Mouse (Mus musculus) fibroblast of lung, adult 2 months (primary cell): Measurements from ENCODE around the gene Mrtfa.
"Not testable (repeated sequence)": the region's sequence is repeated elsewhere in the genome, so short reads cannot be mapped to it uniquely, and the experiment has no call there.

Source experiments
- DNase-seq: peaks from one replicate; pipeline ENCODE4 v3.0.0-alpha.2; 2011; ENCODE audit warnings: low read depth

The Mrtfa gene

DNA sequence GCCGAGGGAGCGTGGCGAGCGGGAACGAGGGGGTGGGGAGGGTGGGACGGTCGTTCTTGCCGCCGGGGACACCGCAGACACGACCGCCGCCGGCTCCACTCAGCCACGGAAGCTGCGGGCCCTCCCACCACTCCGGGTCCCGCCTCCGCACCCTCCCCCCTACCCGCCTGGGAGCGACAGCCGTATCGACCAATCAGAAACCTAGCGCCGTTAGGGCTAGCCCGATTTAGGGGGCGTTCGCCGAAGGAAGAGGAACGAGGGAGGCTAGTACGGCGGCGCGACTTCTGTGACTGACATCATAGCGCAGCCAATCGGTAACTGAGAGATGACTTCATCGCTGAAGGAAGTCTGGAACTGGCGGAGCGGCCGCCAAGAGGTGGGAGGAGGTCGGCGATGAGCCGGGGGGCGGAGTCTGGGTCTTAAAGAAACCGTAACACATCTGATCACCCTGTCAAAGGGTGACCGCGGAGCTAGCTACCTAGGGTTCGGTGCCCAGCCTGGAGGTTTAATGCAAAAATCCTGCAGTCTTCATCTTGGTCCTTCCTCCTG is at the start of gene Mrtfa:
Mrtfa (minus strand) TSS at position 128 of the 549 bp plus-strand sequence.
- DNase-seq = peak; percentile 100

DNA sequence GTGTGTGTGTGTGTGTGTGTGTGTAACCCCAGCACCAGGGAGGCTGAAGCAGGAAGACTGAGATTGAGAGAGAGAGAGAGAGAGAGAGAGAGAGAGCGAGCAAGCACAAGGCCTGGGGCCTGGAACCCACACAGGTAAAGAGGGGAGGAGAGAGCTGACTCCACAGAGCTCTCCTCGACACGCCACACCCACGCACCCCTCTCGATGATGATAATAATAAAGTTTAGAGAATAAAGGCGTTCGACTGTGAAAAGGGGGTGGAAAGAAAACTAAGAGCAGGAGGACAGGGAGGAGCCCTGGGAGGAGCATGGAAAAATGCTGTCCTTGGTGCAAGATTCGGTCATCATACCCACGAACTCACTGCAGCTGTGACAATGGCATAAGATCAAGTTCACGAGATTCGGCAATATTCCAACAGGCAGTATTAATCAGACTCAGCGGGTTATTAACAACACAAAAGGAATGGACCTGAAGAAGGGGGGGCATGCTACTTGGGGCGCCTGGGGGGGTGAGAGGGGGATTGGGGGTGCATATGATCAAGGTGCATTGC is 49.3 kb upstream of the Mrtfa start:
- no peak for DNase-seq

DNA sequence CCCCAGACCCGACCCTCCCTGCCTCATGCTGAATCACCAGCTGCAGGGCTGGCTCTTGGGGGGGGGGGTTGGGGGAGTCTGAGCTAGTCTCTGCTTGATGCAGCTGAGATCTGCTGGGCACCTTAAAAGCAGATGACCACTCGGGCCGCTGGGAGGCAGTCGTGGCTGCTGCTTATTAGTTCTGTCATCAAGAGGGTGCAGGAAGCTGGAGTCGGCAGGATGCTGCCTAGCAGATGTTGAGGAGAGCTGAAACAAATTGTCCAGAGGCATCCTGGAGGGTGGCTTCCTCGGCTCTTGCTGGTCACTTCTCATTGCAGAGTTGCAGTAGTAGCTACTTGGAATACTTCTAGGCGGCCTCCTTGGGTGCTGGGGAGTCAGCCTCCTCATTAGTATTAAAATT is 48.7 kb upstream of the Mrtfa start:
- no peak for DNase-seq

DNA sequence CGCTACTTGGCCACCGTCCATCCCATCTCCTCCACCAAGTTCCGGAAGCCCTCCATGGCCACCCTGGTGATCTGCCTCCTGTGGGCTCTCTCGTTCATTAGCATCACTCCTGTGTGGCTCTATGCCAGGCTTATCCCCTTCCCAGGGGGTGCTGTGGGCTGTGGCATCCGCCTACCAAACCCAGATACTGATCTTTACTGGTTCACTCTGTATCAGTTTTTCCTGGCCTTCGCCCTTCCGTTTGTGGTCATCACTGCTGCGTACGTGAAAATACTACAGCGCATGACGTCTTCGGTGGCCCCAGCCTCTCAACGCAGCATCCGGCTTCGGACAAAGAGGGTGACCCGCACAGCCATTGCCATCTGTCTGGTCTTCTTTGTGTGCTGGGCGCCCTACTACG is 46.9 kb upstream of the Mrtfa start:
- no peak for DNase-seq

DNA sequence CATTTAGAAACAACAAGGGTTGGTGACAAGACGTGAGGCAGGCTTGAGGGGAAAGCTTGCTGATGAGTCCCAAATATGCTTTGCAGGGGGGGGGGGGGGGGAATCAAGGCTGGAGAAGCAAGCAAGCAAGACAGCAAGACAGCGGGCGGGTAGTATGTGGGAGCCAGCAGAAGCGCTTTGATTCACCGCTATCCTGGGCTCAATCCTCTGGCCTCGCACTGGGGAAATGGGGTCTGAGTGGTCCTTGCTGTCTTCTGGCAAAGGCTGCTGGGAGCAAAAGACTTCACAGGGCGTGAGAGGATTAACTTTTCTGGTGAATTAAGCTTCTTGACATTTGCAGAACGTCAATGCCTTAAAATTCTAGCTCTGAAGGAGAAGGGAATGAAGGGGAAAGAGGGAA is 45.5 kb upstream of the Mrtfa start:
- no peak for DNase-seq

DNA sequence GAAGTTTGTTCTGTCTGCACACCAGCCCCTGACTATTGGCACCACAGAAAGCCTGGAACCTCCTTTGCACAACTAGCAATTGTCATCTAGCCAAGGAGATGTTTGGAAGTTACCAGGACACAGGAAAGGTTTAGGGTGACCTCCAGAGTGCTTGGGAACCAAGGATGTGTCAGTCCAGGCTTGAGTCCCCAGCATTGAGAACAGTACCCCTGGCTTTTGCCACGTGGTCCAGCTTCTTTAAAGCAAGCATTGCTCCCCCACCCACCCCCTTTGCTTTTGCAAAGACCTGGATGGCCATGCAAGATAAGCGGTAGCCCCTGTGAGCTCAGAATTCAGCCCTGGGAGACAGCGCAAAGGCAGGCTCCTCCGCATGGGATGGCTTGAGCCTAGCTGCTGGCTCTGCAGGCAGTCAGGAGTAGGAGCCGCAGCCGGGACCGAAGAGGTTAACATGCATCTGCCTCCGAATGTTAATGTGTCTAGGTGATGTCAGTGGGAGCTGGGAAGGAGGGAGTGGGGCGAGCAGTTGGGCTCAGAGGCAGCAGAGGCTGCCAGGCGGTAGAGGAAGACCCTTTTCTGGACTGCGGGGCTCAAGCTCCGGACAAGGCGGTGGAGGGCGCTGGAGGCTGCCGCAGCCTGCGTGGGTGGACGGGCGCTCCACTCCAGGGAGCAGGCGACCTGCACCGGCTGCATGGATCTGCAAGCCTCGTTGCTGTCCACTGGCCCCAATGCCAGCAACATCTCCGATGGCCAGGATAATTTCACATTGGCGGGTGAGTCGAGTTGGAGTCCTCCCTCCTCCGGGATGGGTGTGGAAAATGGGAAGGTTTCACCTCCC is 44.7 kb upstream of the Mrtfa start, which contains the start of gene Mchr1:
Mchr1 (plus strand) TSS at position 414 of the 835 bp plus-strand sequence.
- DNase-seq = no peak

DNA sequence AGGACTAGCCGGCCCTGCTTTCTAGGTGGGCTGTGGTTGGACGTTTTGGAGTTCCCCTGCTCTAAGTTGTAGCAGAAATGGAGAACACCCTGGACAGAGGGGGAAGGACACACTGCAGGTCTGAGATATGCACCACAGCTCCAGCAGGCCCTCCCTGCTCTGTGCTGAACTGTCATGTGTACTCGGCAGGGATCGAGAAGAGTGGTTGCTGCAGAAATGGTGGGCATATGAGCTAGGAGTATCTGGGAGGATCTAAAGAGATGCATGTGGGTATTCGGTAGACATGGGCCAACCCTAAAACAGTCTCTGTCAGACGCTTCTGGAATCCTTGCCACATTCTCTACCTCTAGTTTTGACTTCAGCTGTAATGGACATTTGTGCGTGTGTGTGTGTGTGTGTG is 40.8 kb upstream of the Mrtfa start:
- no peak for DNase-seq

DNA sequence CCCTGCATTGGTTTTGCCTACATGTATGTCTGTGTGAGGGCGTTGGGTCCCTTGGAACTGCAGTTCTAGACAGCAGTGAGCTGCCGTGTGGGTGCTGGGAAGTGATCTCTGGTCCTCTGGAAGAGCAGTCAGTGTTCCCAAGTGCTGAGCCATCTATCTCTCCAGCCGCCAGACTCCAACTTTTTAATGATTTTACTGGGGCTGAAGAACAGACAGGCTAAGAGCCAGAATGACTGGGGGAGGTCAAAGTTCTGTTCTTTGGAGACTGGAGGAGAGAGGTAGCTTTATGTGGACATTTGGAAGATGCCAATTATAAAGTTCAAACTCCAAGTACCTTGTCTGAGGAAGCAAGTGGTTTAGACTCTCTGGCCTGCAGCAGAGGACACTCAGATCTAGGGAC is 39.2 kb upstream of the Mrtfa start:
- DNase-seq = no peak

DNA sequence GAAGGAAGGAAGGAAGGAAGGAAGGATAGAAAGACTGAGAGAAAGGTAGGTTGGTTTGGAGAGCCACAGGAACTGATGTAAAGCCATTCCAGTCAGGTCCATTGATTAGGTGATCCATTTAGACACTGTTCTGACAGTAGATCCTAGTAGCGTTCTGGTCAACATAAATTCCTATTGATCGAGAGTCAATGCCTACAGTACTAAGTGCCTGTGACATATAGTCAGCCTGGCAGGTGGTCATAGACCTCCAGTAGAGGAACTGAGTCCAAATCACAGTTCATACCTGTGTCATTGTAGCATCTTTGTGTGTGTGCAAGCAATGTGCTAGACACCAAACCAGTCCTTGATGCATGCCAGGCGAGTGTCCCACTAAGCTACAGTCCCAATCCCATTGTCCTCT is 37.7 kb upstream of the Mrtfa start:
- no peak for DNase-seq

DNA sequence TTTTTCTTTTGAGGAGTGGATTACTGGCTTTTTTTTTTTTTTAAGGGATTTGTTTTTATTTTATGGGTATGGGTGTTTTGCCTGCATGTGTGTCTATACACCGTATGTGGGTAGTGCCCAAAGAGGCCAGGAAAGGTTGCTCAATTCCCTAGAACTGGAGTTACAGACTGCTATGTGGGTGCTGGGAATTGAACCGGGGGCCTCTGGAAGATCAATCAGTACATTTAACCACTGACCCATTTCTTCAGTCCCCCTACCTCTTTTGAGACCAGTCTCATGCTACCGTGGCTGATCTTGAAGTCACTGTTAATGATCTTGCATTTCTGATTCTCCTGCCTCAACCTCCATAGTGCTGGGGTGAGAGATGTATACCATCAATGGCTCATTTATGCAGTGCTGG is 36.7 kb upstream of the Mrtfa start:
- DNase-seq = no peak

DNA sequence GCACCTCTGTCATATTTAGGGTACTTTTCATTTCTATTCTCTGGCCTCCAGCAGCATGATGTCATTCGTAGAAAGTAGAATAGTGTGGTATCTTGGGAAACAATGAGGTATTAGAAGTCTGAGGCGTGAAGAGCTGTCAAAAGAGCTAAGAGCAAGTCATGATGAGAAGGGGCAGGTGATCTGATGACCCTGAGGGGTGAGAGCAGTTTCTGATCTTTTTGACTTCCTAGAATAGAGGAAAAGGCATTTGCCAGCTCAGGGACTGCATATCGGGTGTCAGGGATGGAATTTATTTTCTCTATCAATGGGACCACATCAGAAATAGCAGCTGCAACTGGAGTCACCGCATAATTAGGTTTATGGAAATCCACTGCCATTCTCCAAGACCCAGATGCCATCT is 36.2 kb upstream of the Mrtfa start:
- DNase-seq = no peak

DNA sequence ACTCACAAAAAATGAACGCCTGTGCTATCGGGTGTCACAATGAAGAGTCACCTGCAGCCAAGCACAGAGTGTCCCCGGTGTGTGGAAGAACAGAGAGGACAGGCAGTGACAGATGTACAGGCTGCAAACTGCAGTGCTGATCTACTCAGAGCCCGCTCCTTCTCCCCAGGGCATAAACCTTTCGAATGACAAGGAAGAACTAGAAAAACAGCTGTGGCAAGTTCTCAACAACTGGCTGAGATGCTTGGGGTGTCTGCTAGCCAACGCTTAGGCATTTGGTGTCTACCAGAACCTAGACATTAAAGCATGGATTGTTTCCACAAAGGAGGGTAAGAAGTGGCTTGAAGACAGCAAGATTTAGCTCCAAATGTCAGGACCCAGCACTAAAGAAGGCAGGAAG is 35.2 kb upstream of the Mrtfa start:
- no peak for DNase-seq

DNA sequence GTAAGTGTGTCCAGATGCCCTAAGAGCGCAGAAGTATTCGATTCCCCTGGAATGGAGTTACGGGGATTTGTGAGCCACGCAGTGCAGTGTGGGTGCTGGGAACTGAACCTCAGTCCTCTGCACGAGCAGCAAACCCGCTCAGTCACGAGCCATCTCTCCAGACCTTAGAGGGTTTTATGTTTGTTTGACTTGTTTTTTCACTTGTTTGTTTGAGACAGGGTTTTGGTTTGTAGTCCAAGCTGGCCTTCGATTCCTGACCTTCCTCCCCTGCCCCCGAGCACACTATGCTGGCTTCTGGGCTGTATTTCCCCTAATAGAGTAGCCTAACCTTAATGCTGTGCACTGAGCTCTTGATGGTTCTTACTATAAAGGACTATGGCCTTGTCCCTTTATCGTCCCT is 34.5 kb upstream of the Mrtfa start:
- no peak for DNase-seq

DNA sequence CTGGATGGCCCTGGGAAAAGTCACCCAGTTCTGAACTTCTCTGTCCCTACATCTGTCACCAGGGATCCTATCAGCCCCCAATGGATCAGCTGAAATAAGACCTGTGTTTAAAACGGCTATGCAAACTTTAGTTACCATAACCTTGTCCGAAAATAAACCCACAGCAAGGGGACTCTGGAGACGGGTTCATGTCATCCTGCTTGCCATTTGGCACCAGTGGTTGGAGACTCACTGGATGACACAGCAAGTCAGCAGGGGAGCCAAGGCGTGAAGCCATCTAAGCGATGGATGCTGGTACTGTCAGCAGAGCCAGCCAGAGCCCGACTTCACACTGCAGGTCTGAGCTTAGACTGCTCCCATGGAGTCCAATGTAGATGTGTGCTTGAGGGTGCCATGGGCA is 30.9 kb upstream of the Mrtfa start:
- no peak for DNase-seq

DNA sequence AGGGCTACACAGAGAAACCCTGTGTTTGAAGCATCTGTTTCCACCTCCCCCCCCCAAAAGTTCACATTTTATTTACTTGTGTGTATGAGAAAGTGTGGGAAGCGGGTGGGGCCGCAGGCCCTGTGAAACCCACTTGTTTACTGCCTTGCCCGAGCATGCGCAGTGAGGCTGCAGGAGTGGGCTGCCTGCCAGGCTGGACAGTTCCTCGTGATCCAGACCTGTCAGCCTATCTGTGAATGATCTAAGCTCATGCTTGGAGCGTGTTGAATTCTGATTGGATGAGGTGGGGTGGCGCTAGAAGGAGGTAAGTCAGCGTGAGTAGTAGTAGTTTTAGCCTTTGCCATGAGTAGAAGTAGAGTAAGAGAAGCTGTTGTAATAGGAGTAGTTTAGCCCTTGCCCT is 29.5 kb upstream of the Mrtfa start:
- DNase-seq = not testable (repeated sequence)

DNA sequence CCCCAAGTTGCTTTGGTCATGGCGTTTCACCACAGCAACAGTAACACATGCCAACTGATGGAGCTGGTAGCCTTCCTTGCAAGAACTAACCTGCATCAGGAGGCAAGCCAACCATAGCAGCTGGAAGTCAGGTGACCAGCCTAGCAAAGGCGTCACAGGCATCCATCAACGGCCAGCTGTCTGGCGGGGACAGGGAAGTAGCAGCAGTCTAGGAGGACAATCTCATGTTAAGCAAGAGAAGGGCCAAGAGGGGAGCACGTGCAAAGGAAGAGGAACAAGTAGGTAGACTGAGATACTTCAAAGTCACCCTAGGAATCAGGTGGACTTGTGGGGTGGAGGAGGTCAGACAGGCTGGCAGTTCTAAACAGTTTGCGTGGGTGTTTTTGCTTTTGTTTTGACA is 28.5 kb upstream of the Mrtfa start:
- no peak for DNase-seq

DNA sequence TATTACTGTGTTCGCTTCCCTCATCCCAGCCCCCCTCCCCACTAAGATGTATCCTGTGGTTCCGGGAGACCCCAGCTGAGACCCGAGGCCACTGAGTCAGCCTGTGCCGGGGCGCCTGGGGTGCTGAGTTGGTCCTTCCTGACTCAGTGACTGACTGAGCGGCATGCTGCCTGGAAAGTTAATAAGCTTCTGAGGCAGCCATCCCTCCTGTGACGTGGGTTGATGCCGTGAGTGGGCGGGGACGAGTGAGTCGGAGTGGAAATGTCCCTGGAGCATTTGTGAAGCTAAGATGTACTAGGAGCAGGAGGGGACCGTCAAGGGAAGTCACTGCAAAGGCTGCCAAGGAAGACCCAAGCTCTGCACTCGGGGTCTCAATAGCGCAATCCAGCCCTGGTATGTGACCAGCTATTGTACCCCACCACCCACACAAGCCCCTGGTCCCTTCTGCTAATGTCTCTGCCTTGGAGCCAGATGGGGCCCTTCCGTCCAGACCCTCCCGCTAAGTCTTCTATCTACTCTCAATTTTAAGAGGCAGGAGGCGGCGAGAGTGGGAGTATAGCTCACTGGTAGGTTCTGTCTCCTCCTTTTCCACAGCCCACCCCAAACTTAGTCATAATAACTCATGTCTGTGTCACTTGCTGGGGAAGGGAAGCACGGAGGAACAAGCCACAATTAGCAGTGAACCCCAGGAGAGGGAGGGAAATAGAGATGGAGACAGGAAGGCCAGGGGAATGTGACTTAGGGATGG is 26.5 kb upstream of the Mrtfa start:
- no peak for DNase-seq

DNA sequence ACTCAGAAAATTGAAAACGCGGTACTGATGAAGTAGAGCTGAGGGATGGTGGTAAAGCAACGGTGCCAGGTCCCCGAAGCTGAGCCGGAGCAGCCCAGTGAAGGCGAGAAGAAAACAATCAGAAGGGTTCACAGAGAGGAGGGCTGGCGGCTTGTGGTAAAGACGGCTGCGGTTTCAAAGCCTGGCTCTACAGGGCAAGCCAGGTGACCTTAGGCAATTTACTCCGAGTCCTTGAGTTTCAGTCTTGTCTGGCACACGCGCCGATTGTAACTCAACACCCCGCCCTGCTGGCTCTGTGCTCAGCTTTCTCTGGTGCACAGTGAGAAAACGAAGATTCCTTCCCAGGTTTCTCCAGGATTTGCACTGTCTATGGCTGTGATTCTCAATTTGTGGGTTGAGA is 22.4 kb upstream of the Mrtfa start:
- DNase-seq = peak; percentile 76

DNA sequence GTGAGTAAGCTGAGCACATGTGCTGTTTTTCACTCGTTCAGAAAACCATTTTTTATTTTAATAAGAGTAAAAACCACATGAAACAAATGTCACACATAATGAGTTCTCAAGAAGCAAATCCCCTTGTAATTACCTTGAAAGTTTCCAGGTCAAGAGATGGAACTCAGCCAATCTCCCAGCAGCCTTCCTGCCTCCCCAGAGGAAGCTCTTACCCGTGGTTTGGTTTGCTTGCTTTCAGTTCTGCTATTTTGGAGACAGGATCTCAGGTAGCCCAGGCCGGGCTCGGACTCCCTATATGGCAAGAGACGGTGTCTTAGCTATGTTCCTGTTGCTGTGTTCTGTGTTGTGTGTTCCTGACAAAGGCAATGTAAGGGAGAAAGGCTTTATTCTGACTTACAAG is 19.9 kb upstream of the Mrtfa start:
- DNase-seq = no peak

DNA sequence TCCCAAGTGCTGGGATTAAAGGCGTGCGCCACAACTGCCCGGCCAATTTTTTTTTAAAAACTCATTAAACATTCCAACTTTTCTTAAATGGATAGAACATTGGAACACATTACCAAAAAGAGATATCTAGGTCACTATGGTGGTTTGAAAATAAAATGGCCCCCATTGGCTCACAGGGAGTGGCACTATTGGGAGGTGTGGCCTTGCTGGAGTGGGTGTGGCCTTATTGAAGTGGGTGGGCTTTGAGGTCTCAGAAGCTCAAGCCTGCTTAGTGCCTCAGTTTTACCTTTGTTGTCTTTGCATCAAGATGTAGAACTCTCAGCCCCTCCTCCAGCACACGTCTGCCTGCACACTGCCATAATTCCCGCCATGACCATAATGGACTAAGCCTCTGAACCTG is 11.9 kb upstream of the Mrtfa start:
- DNase-seq = no peak

DNA sequence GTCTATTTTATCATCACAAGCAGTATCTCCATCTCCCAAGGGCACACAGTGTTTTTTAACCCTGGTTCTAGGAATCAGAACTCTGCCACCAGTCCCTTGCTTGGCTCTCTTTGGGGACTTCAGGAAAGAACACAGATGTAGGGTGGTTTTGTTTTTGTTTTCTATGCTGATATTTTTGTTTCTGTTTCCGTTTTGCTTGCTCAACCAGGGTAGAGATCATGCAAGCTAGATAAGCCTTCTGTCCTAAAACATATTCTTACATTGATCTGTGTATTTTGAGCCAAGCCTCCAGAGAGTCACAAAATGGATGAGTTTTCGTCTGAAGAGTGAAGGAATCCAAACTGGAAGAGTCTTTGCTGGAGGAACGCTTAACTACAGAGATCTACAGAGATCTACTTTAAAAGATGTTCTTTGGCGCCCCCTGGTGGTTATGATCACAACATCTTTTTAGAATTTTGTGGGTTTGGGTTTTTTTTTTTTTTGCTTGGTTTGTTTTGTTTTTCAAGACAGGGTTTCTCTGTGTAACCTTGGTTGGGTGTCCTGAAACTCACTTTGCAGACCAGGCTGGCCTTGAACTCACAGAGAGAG is 8.9 kb upstream of the Mrtfa start:
- peak; percentile 52 for DNase-seq

DNA sequence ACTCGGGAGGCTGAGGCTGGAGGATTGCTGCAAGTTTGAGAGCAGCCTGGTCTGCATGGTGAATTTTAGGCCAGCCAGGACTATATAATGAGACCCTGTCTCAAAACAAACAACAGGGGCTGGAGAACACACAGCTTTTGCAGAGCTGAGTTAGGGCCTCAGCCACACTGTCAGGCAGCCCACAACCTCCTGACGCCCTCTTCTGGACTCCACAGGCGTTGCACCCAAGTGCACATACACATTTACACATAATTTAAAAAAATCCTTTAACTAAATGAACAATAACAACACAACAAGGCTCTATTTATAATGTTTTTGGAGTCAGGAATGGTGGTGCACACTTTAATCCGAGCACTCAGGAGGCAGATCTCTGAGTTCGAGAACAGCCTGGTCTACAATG is 7.9 kb upstream of the Mrtfa start:
- no peak for DNase-seq

DNA sequence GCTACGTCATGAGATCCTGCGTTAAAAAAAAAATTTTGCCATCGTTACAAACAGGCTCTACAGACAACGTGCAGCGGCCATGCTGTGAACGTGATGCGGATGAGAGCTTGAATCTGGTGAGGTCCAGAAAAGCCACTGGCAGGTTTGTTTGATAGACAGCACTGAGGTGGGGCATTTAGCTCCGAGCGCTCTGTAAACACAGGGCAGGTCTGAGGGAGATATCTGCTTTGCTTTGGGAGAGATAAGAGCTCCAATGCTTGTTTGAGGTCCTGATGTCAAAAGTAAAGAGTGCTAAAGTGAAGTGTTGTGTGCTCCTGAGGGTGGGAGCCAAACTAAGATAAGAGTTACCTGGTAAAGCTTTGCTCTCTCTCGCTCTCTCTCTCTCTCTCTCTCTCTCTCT is 6.6 kb upstream of the Mrtfa start:
- DNase-seq = no peak
